Mouse (Mus musculus) limb, embryonic 14.5 days (tissue): ENCODE results near the gene Sertad2. TPM values are rescaled to one million over a fixed set of nuclear protein-coding genes. Genes with fewer than 3 reads are reported as not detected.

Source experiments
- ATAC-seq: fragments of 200-750 bp; cut with Nextera tagmentation; 2 replicates; pipeline ENCODE4 v1.8.0; 2017; ENCODE audit warnings: low read depth, moderate number of reproducible peaks, moderate TSS enrichment; ENCODE audit not compliant: low FRiP score
- DNase-seq: peaks from one replicate; pipeline ENCODE4 v3.0.0-alpha.2; 2015; ENCODE audit warnings: low spot score
- H3K27ac ChIP-seq: fragments of 300-500 bp; sonication (generic); replicated peaks from 2 replicates; pipeline ENCODE4 v1.5.1; 2014; ENCODE audit warnings: low read depth, mild to moderate bottlenecking, low read length, moderate library complexity, mixed read lengths
- H3K27me3 ChIP-seq: fragments of 300-500 bp; sonication (generic); 2 replicates; pipeline ENCODE4 v1.6.1; 2014; ENCODE audit warnings: low read length, mixed read lengths; ENCODE audit not compliant: control insufficient read depth, insufficient read depth
- H3K36me3 ChIP-seq: fragments of 300-500 bp; sonication (generic); 2 replicates; pipeline ENCODE4 v1.6.1; 2014; ENCODE audit warnings: mild to moderate bottlenecking, low read length, moderate library complexity, mixed read lengths; ENCODE audit not compliant: control insufficient read depth, insufficient read depth
- H3K4me1 ChIP-seq: fragments of 300-500 bp; sonication (generic); 2 replicates; pipeline ENCODE4 v1.6.1; 2014; ENCODE audit warnings: antibody characterized with exemption, low read length, mixed read lengths; ENCODE audit not compliant: control insufficient read depth, insufficient read depth
- H3K4me2 ChIP-seq: fragments of 300-500 bp; sonication (generic); replicated peaks from 2 replicates; pipeline ENCODE4 v1.6.1; 2014; ENCODE audit warnings: low read depth, mild to moderate bottlenecking, low read length, moderate library complexity; ENCODE audit not compliant: severe bottlenecking
- H3K4me3 ChIP-seq: fragments of 300-500 bp; sonication (generic); replicated peaks from 2 replicates; pipeline ENCODE4 v1.5.1; 2014; ENCODE audit warnings: low read length
- H3K9ac ChIP-seq: fragments of 300-500 bp; sonication (generic); 2 replicates; pipeline ENCODE4 v1.6.1; 2014; ENCODE audit warnings: mild to moderate bottlenecking, low read depth, low read length, moderate library complexity; ENCODE audit not compliant: severe bottlenecking
- H3K9me3 ChIP-seq: fragments of 300-500 bp; sonication (generic); 2 replicates; pipeline ENCODE4 v1.6.1; 2016; ENCODE audit warnings: low read length; ENCODE audit not compliant: control insufficient read depth
- POLR2A ChIP-seq: fragments of 200-500 bp; IDR thresholded peaks from 2 replicates; pipeline ENCODE4 v1.8.0; 2012; ENCODE audit warnings: inconsistent platforms, mild to moderate bottlenecking, moderate library complexity, borderline replicate concordance; ENCODE audit not compliant: insufficient read depth, insufficient read length; ENCODE audit errors: extremely low read depth
- WGBS: fragments of 180-500 bp; shearing (Covaris S2); extraction: QIAGEN DNeasy Blood & Tissue Kit; methylation state at CpG from one replicate; pipeline ENCODE4 v1.1.7; 2014; 5-methylcytosine and 5-hydroxymethylcytosine counted together
- polyA plus RNA-seq, 2 experiments: library from polyadenylated mRNA; depleted of rRNA in 1 of 2; stranded (reverse) in 1 of 2; unstranded in 1 of 2; fragments of >200 nt; fragmentation: Nextera tagmentation in 1 of 2; extraction: Ambion mirVana in 1 of 2; gene quantifications; 2 replicates each; pipeline versions ENCODE4 v1.2.1 to v1.2.3; 2012 to 2014

Gene Sertad2
- polyA plus RNA-seq, 2 experiments = 21.1 to 40.1 TPM

- Histone ChIP-seq H3K27me3 (no peaks in the 10 kb centered on the region), H3K9ac (no peak overlapping the region), H3K4me3 (no peak overlapping the region), H3K27ac (no peak overlapping the region; the same call in 1 of the 2 replicates), H3K4me1 (peaks cover 52% of the 10 kb centered on the region), H3K36me3 (peaks cover 14% of the 10 kb centered on the region), H3K9me3 (no peaks in the 10 kb centered on the region), H3K4me2 (no peak overlapping the region)
- no peak for DNase-seq
- 53% methylated on average over 10 of the region's 10 CpGs for WGBS
- no peak for TF ChIP-seq POLR2A
- ATAC-seq = no peak
Measured at GRCm38 (mm10) chr11:20646986-20647726, 104.1 kb downstream of the Sertad2 start.

- H3K27ac ChIP-seq = no peak overlapping the region; the same call in 1 of the 2 replicates
- ATAC-seq (0 out of 2 replicates have a peak, but pooled peaks have one; percentile 23), DNase-seq (no peak)
- WGBS = 45% methylated on average over 19 of the region's 19 CpGs
- peaks cover 14% of the 10 kb centered on the region for H3K36me3 ChIP-seq
- H3K4me1 ChIP-seq = peaks cover 52% of the 10 kb centered on the region
- no peak overlapping the region for H3K4me2 ChIP-seq
- 0 out of 2 replicates have a peak overlapping the region, but pooled peaks have one; percentile 4 for H3K9ac ChIP-seq
- H3K9me3 ChIP-seq = no peaks in the 10 kb centered on the region
- no peak overlapping the region for H3K4me3 ChIP-seq
- H3K27me3 ChIP-seq = no peaks in the 10 kb centered on the region
- no peak for TF ChIP-seq POLR2A
Measured at GRCm38 (mm10) chr11:20647902-20648625, 105.0 kb downstream of the Sertad2 start.

- Histone ChIP-seq H3K4me1 (peaks cover 52% of the 10 kb centered on the region), H3K4me2 (no peak overlapping the region), H3K9me3 (no peaks in the 10 kb centered on the region), H3K4me3 (no peak overlapping the region), H3K27ac (no peak overlapping the region), H3K27me3 (no peaks in the 10 kb centered on the region), H3K36me3 (peaks cover 14% of the 10 kb centered on the region), H3K9ac (no peak overlapping the region)
- no peak for TF ChIP-seq POLR2A
- no peak for DNase-seq
- 46% methylated on average over 5 of the region's 5 CpGs for WGBS
- ATAC-seq = no peak
Measured at GRCm38 (mm10) chr11:20649477-20649876, 106.4 kb downstream of the Sertad2 start.

GRCm38 (mm10) chr11:20650006-20650639 lies 107.1 kb downstream of the Sertad2 start:
- Histone ChIP-seq H3K36me3 (peaks cover 14% of the 10 kb centered on the region), H3K9ac (no peak overlapping the region), H3K27me3 (no peaks in the 10 kb centered on the region), H3K4me1 (peaks cover 52% of the 10 kb centered on the region), H3K4me3 (no peak overlapping the region), H3K4me2 (no peak overlapping the region), H3K27ac (no peak overlapping the region), H3K9me3 (no peaks in the 10 kb centered on the region)
- TF ChIP-seq POLR2A = no peak
- 73% methylated on average over 17 of the region's 17 CpGs for WGBS
- no peak for DNase-seq
- no peak for ATAC-seq

- Histone ChIP-seq H3K4me1 (peaks cover 58% of the 10 kb centered on the region), H3K4me3 (no peak overlapping the region), H3K9ac (no peak overlapping the region), H3K36me3 (peaks cover 14% of the 10 kb centered on the region), H3K4me2 (no peak overlapping the region), H3K27ac (peak overlapping the region; percentile 26; the same call in 1 of the 2 replicates), H3K9me3 (no peaks in the 10 kb centered on the region), H3K27me3 (no peaks in the 10 kb centered on the region)
- WGBS = 22% methylated on average over 1 of the region's 1 CpGs
- no peak for ATAC-seq
- no peak for TF ChIP-seq POLR2A
- peak; percentile 68 for DNase-seq
Measured at GRCm38 (mm10) chr11:20651166-20651565, 108.1 kb downstream of the Sertad2 start.
